1 mouse cellular context compared by ENCODE assay signal in genomic region chr8:88567314-88568121, GRCm38 (mm10).
TF ChIP-seq lines count a peak whose summit lies in the region.

No protein-coding gene starts in this region.

TF ChIP-seq in CH12.LX, 34 proteins besides CTCF, POLR2A, EP300 and RAD21 (continued from another document):
- TF ChIP-seq USF1 (IDR thresholded peaks at IDR 0.05; ENCODE audit: low read depth, low read length) (no peak), ZMIZ1 (IDR thresholded peaks at IDR 0.05; ENCODE audit: low read depth, low read length) (no peak), MAX (IDR thresholded peaks at IDR 0.05; ENCODE audit: low read length) (no peak), HCFC1 (IDR thresholded peaks at IDR 0.05; ENCODE audit: low read depth, low read length) (no peak), TBP (conservative IDR thresholded peaks at IDR 0.05; ENCODE audit: low read depth, low read length) (no peak), MYC (IDR thresholded peaks at IDR 0.05; ENCODE audit: low read depth, low read length) (no peak)
TF ChIP-seq in CH12.LX: peak in this region for 3.
